Mouse (Mus musculus): ENCODE measurements at regions not wholly inside any gene's neighbourhood (a gene's known extent, or its start where the extent isn't known, plus 50 kb on each side); places are given as distances from the start of the nearest gene placed in this dataset.

DNA sequence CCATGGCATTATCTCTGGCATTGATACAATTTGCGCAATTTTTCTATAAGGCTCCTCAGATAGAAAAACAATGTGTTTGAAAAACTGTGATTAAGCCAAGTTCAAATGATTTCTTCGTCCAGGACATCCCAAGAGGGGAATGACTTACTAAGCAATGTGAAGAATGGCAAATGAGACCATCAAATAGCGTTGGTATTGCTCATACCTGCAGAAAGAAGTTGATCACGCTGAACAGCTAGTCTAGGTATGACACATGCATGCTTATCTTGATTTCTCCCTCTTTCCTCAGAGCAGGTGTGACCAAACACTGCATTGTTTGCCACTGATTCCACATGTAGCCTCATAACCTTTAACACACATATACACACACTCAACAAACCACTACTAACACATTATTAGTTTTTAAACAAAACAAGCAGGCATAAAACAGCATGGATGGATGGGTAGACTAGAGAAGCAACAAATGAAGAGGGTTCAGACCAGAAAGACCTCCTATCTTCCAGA, 89.1 kb upstream of the Slc44a1 start:
- no peak for DNase-seq (ENCODE audit: low spot score, missing footprints)
- H3K27me3 ChIP-seq (ENCODE audit: control insufficient read depth, insufficient read depth, low read length): no peaks in the 10 kb centered on the region
- no peaks in the 10 kb centered on the region for H3K36me3 ChIP-seq (ENCODE audit: control insufficient read depth, insufficient read depth, low read length)
- H3K4me2 ChIP-seq: no peak overlapping the region
- WGBS: 92% methylated on average over 4 of the region's 4 CpGs
- no peak overlapping the region for H3K27ac ChIP-seq (ENCODE audit: low read depth, low read length)
- no peaks in the 10 kb centered on the region; the same call in 1 of the 2 replicates for H3K4me1 ChIP-seq (ENCODE audit: control insufficient read depth, insufficient read depth, low read length)
- no peak overlapping the region for H3K9ac ChIP-seq (ENCODE audit: low read length)
- no peaks in the 10 kb centered on the region for H3K9me3 ChIP-seq (ENCODE audit: control insufficient read depth, low read length)
- no peak overlapping the region for H3K4me3 ChIP-seq (ENCODE audit: low read depth, low read length)
- ATAC-seq (ENCODE audit: low FRiP score): no peak

GRCm38 (mm10) chr4:53345346-53345745, 94.9 kb upstream of the Slc44a1 start:
- Histone ChIP-seq H3K4me3 (ENCODE audit: low read depth, low read length) (no peak overlapping the region), H3K4me1 (ENCODE audit: control insufficient read depth, insufficient read depth, low read length) (no peaks in the 10 kb centered on the region), H3K4me2 (no peak overlapping the region), H3K36me3 (ENCODE audit: control insufficient read depth, insufficient read depth, low read length) (no peaks in the 10 kb centered on the region), H3K9ac (ENCODE audit: low read length) (no peak overlapping the region), H3K27ac (ENCODE audit: low read depth, low read length) (no peak overlapping the region), H3K9me3 (ENCODE audit: control insufficient read depth, low read length) (no peaks in the 10 kb centered on the region; the same call in 1 of the 2 replicates), H3K27me3 (ENCODE audit: control insufficient read depth, insufficient read depth, low read length) (no peaks in the 10 kb centered on the region)
- ATAC-seq (ENCODE audit: low FRiP score) (no peak), DNase-seq (ENCODE audit: low spot score, missing footprints) (no peak)
- WGBS: 94% methylated on average over 4 of the region's 4 CpGs

- ATAC-seq (ENCODE audit: low FRiP score): no peak
- Histone ChIP-seq H3K9ac (ENCODE audit: low read length) (no peak overlapping the region), H3K27me3 (ENCODE audit: control insufficient read depth, insufficient read depth, low read length) (no peaks in the 10 kb centered on the region), H3K9me3 (ENCODE audit: control insufficient read depth, low read length) (no peaks in the 10 kb centered on the region; the same call in 1 of the 2 replicates), H3K4me1 (ENCODE audit: control insufficient read depth, insufficient read depth, low read length) (no peaks in the 10 kb centered on the region), H3K36me3 (ENCODE audit: control insufficient read depth, insufficient read depth, low read length) (no peaks in the 10 kb centered on the region), H3K4me2 (no peak overlapping the region), H3K4me3 (ENCODE audit: low read depth, low read length) (no peak overlapping the region), H3K27ac (ENCODE audit: low read depth, low read length) (no peak overlapping the region)
- 84% methylated on average over 8 of the region's 8 CpGs for WGBS
- DNase-seq (ENCODE audit: low spot score, missing footprints): no peak
These were observed 95.7 kb upstream of the Slc44a1 start for GRCm38 (mm10) chr4:53344546-53344945.

DNA sequence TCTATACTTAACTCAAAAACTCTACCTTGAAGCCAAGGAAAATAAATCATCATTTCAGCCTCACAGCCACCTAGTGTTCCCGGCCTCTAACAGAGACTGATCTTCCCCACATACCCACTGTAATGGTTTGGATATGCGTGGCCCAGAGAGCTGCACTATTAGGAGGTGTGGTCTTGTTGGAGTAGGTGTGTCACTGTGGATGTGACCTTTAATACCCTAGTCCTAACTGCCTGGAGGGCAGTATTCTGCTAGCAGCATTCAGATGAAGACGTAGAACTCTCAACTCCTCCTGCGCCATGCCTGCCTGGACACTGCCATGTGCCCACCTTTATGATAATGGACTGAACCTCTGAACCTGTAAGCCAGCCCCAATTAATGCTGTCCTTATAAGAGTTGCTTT, 99.0 kb upstream of the Slc44a1 start:
- no peaks in the 10 kb centered on the region; the same call in 1 of the 2 replicates for H3K9me3 ChIP-seq (ENCODE audit: control insufficient read depth, low read length)
- no peak overlapping the region for H3K9ac ChIP-seq (ENCODE audit: low read length)
- no peak overlapping the region for H3K4me2 ChIP-seq
- no peak overlapping the region for H3K4me3 ChIP-seq (ENCODE audit: low read depth, low read length)
- DNase-seq (ENCODE audit: low spot score, missing footprints) (no peak), ATAC-seq (ENCODE audit: low FRiP score) (no peak)
- H3K27me3 ChIP-seq (ENCODE audit: control insufficient read depth, insufficient read depth, low read length): no peaks in the 10 kb centered on the region
- no peak overlapping the region for H3K27ac ChIP-seq (ENCODE audit: low read depth, low read length)
- no peaks in the 10 kb centered on the region for H3K36me3 ChIP-seq (ENCODE audit: control insufficient read depth, insufficient read depth, low read length)
- no peaks in the 10 kb centered on the region for H3K4me1 ChIP-seq (ENCODE audit: control insufficient read depth, insufficient read depth, low read length)
- WGBS: 95% methylated on average over 4 of the region's 4 CpGs

- Histone ChIP-seq H3K27ac (ENCODE audit: low read depth, low read length) (no peak overlapping the region), H3K9me3 (ENCODE audit: control insufficient read depth, low read length) (no peaks in the 10 kb centered on the region; the same call in 1 of the 2 replicates), H3K4me2 (no peak overlapping the region), H3K9ac (ENCODE audit: low read length) (no peak overlapping the region), H3K4me3 (ENCODE audit: low read depth, low read length) (no peak overlapping the region), H3K27me3 (ENCODE audit: control insufficient read depth, insufficient read depth, low read length) (no peaks in the 10 kb centered on the region), H3K4me1 (ENCODE audit: control insufficient read depth, insufficient read depth, low read length) (no peaks in the 10 kb centered on the region), H3K36me3 (ENCODE audit: control insufficient read depth, insufficient read depth, low read length) (no peaks in the 10 kb centered on the region)
- 84% methylated on average over 13 of the region's 14 CpGs for WGBS
- DNase-seq (ENCODE audit: low spot score, missing footprints) (no peak), ATAC-seq (ENCODE audit: low FRiP score) (no peak)
These were observed 100.1 kb upstream of the Slc44a1 start for GRCm38 (mm10) chr4:53340021-53340667.

DNA sequence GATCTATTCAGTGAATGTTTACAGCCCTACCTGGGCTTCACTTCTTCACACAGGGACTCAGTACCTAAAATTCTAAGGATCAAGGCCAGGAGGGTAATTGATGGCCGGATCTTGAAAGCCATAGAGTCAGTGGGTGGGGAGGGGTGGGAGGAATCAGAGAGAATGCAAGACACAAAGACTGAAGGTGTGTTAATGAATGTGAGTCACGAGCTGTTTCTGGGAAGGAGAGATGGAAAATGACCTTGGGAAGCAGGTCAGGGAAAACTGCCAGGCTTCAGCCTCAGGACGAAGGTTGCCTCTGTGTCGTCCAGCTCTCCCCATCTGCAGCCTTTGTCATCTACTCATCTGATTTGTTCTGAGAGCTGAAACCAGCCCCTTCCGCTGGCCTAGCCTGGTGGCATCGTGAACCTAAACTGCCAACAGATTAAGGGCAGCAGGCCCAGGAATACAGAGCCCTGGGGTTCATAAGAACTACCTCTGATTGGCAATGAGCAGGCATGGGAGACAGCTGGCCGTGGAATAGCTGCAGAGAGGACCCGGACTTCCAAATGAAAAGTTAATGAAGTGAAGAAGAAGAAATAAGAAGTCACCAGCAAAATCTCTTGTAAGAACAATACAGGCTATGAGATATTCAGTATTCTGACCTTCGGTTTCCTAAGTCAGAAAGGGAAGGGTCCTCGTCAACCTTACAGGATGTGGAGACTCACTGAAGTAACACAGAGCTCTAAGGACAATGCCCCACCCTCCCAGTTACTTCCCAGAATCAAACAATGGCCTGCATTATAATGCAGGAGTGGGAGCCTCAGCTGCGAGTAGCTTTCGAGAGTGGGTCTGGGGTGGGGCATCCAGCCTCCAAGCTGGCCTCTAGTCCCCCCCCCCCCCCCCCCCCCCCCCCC, 100.8 kb upstream of the Slc44a1 start:
- no peak overlapping the region for H3K27ac ChIP-seq (ENCODE audit: low read depth, low read length)
- H3K4me1 ChIP-seq (ENCODE audit: control insufficient read depth, insufficient read depth, low read length): no peaks in the 10 kb centered on the region
- H3K27me3 ChIP-seq (ENCODE audit: control insufficient read depth, insufficient read depth, low read length): no peaks in the 10 kb centered on the region
- no peak overlapping the region for H3K4me3 ChIP-seq (ENCODE audit: low read depth, low read length)
- no peak overlapping the region for H3K9ac ChIP-seq (ENCODE audit: low read length)
- H3K4me2 ChIP-seq: no peak overlapping the region
- ATAC-seq (ENCODE audit: low FRiP score) (no peak), DNase-seq (ENCODE audit: low spot score, missing footprints) (no peak)
- 47% methylated on average over 12 of the region's 12 CpGs for WGBS
- no peaks in the 10 kb centered on the region; the same call in 1 of the 2 replicates for H3K9me3 ChIP-seq (ENCODE audit: control insufficient read depth, low read length)
- no peaks in the 10 kb centered on the region for H3K36me3 ChIP-seq (ENCODE audit: control insufficient read depth, insufficient read depth, low read length)

DNA sequence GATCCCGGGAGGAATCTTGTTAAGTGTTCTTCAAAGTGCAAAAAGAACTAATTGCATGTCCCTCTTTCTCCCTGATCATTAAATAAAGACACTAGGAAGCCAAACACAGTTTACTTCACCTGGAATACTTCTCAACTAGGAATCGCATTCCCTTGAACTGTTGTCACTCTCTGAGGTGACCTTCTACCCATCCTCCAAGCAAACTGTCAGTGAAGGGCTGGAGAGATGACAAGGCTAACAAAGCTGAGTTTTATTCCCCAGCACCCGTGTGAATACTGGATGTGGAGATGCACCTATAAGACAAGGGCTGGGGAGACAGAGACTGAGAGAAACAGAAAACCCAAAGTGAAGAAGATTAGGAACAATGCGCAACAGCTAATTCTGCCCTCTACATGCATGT, 101.7 kb upstream of the Slc44a1 start:
- WGBS: 87% methylated on average over 4 of the region's 4 CpGs
- no peaks in the 10 kb centered on the region; the same call in 1 of the 2 replicates for H3K9me3 ChIP-seq (ENCODE audit: control insufficient read depth, low read length)
- H3K9ac ChIP-seq (ENCODE audit: low read length): no peak overlapping the region
- H3K36me3 ChIP-seq (ENCODE audit: control insufficient read depth, insufficient read depth, low read length): no peaks in the 10 kb centered on the region
- no peaks in the 10 kb centered on the region for H3K4me1 ChIP-seq (ENCODE audit: control insufficient read depth, insufficient read depth, low read length)
- no peak overlapping the region for H3K27ac ChIP-seq (ENCODE audit: low read depth, low read length)
- H3K27me3 ChIP-seq (ENCODE audit: control insufficient read depth, insufficient read depth, low read length): no peaks in the 10 kb centered on the region
- H3K4me3 ChIP-seq (ENCODE audit: low read depth, low read length): no peak overlapping the region
- H3K4me2 ChIP-seq: no peak overlapping the region
- DNase-seq (ENCODE audit: low spot score, missing footprints) (no peak), ATAC-seq (ENCODE audit: low FRiP score) (no peak)

DNA sequence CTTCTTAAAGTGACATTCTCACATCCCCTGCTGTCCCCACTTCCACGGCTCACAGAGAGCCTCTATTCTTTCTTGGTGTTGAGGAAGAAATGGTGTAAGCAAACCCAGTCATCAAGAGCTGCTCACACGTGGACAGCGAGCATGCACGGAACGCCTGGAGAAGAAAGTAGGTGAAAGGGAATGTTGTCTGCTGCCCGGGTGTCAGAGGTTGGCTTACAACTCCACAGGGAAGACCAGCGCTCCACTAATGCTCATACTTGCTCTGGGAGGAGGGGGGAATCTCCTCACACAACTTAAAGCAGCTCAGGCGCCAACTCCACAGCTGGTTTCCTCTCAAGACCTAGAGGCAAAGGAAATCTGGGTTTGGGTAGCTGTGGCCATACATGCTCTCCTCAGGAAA, 102.4 kb upstream of the Slc44a1 start:
- Histone ChIP-seq H3K4me3 (ENCODE audit: low read depth, low read length) (no peak overlapping the region), H3K4me2 (no peak overlapping the region), H3K27me3 (ENCODE audit: control insufficient read depth, insufficient read depth, low read length) (no peaks in the 10 kb centered on the region), H3K9ac (ENCODE audit: low read length) (no peak overlapping the region), H3K27ac (ENCODE audit: low read depth, low read length) (no peak overlapping the region), H3K36me3 (ENCODE audit: control insufficient read depth, insufficient read depth, low read length) (no peaks in the 10 kb centered on the region), H3K4me1 (ENCODE audit: control insufficient read depth, insufficient read depth, low read length) (no peaks in the 10 kb centered on the region), H3K9me3 (ENCODE audit: control insufficient read depth, low read length) (no peaks in the 10 kb centered on the region; the same call in 1 of the 2 replicates)
- no peak for ATAC-seq (ENCODE audit: low FRiP score)
- DNase-seq (ENCODE audit: low spot score, missing footprints): no peak
- WGBS: 59% methylated on average over 8 of the region's 8 CpGs

Measured in midbrain, embryonic 11.5 days (tissue).